Mouse (Mus musculus) ovary, postnatal 36 days (tissue): Measurements from ENCODE around the gene Gclc.
A peak's percentile ranks its signal among the peaks of the same experiment; 100 is the strongest.

ENCODE experiments used
- DNase-seq: peaks from one replicate; pipeline ENCODE4 v3.0.0; 2022; ENCODE audit warnings: low spot score, mixed read lengths

Gene Gclc

DNA sequence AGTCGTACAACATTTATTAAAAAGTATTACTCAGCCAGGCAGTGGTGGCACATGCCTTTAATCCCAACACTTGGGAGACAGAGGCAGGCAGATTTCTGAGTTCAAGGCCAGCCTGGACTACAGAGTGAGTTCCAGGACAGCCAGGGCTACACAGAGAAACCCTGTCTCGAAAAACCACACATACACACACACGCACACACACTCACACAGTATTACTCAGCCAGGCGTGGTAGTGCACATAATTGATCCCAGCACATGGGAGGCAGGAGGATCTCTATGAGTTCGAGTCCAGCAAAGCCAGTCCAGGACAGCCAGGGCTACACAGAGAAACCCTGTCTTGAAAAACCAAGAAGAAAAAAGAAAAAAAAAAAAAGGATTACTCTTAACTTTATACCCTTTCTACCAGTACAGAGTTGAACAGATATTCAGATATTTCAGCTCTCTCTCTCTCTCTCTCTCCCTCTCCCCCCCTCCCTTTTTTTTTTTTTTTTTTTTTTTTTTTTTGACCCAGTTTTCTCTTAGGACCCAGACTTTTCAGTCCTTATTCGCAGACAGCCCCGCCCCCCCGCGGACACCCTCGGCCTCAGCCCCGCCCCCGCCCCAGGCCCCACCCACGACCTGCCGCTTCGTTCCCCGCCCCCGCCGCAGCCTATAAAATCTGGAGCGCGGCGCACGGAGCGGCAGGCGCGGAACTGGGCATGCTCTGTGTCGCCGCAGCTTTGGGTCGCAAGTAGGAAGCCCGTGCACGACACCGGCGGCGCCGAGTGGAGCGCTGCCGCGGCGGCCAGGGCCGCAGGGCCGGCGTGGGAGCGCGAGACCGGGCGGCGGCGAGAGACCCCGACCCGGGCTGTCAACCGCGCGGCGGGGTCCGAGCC, at the start of gene Gclc:
Gene Gclc (plus strand): TSS at position 683 of the 875 bp plus-strand sequence.
- peak; percentile 92 for DNase-seq

DNA sequence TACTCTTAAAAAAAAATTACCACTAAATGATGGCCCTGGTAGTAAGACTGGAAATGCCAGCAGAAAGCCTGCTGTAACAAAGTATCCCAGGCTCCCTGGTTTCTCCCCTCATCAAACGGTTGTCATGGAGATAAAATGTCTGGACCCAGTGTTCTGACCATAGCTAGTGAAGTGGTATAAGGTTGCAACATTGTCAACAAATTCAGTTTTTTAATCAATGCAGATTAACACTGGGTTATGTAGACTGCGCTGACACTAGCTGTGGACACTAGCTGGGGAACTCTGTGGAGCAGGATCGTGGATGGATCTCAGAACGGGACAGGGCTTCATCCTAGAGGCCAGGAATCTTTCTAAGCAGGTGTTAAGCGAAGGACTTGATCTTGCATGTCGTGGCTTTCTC, 47.8 kb upstream of the Gclc start:
- DNase-seq = no peak

DNA sequence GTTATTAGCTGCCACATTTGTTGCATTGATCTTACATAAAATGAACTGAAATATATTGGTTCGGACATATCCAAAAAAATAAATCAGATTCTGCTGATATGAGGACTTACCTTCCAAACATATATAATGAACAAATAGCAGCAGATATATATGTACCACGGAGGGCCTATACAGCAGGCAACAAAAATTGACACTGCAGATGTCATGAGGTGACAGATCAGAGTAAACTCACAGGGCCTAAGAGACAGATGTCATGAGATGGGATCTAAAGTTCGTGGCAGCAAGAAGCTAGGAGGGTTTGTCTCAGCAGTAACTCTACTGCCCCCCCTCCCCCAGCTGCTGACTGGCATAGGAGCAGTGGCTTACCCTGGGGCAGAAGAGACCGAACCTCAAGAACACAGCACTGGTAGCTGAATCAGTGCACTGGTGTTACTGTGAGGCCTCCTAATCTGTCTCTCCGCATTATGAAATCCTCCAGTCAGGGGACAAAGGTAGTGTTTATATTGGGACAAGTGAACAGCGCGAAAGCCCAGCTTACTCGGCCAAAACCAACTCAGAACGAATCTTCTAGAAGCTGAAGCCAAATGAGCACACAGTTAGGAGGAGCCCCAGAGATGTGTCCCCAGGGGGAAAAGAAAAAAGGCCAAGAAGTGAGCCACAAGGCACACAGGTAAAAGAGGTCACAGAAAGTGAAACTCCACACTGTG, 46.7 kb upstream of the Gclc start:
- no peak for DNase-seq

DNA sequence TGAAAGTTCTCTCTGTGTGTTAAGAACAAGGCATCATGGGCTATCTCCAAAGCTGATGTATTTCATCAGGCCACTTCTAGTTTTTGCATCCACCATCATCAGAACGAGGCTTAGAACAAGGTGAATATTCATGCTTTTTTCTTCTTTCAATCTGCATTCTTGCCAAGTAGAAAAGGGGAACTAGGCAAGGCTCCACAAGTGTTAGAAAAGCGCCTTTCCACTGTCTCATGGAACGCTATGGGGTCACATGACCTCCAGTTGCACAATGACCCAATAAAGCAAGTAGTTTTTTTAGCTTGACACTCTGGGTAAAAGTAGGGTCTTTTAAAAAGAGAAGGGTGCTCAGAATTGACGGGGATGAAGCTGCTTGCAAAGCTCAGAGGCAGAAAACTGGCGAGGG, 45.4 kb upstream of the Gclc start:
- no peak for DNase-seq

DNA sequence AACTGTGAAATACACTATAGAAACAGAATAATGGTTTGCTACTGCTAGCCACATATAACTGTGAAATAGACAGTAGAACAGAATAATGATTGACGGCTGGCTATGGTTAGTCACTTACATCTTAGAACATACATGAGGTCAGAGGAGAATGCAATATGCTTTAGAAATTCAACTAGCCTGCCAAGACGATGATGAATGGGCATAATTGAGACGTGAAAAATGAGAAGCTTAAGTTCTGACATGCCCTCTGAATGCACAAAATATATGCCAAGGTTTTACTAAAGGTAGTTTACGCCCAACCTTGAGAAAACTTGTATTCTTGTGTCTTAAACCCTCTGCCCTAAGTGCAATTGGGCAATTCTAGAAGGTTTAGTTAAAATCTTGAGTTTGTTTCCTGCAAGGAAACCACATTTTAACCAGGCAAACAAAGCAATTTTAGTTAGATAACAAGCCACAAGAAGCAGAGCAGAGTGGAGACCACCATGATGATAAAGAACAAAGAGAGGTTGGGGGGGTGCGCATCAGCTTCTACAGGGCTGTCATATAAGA, 43.2 kb upstream of the Gclc start:
- no peak for DNase-seq

DNA sequence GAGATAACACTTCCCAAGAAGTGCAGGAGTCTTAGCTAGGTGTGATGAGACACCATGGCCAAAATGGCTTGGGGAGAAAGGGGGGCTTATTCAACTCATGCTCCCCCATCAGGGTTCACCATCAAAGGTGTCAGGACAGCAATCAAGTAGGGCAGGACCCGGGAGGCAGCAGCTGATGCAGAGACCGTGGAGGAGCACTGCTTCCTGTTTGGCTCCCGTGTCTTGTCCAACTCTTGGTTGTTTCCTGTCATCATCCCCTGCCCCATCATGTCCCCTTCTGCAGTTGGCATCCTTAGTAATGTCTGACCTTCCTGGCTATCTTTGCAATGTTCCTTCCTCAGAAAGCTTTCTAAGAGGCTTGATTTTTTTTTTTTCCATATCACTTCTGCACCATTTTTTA, 41.5 kb upstream of the Gclc start:
- DNase-seq = no peak

DNA sequence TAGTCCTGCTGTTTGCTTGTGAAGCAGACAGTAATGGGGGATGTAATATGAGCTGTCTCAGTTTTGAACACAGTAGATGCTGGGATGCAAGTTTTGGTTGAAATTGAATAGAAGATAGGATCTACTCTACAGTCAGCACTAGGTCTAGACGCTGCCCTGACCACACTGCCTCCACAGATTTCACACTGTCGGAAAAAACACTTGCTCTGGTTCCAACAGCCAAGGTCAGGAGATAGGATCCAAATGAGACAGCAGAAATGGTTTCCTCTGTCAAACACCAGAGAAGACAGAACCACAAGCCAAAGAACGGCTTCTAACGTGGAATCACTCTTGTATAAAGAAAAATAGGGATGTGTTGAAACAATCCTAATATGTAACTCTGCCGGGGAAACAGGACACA, 41.0 kb upstream of the Gclc start:
- DNase-seq = no peak

DNA sequence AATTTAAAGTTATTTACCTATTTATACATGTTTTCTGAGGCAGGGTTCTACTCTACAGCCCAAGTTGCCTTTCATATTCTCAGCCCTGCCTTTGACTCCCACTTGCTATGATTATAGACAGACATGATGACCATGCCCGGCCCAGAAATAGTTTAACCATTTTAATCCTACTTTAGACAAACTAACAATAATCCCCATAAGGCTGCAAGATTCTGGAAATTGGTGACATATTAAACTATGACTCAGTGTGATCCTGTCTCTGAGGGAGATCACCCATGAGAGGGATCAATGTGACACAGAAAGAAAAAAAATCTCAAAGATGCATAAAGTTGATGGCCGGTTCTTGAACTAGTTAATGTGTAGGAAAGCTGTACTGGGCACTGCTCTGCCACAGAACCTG, 39.1 kb upstream of the Gclc start:
- DNase-seq = no peak

DNA sequence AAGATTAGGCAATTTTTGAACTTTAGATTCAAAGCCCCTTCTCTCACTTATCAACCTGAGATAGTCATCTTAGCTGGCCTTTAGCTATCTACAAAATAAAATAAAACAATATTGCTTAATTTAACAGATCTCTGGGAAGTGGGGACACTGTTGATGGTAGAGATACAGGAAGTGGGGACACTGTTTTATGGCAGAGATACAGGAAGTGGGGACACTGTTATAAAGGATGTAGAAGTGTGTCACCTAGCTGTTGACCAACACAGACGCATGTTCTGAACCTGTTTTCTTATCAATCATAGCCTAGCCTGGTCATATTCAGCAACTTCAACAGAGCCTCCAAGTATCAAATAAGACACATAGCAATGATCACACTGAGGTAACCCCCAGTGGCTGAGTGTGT, 38.3 kb upstream of the Gclc start:
- DNase-seq = no peak

DNA sequence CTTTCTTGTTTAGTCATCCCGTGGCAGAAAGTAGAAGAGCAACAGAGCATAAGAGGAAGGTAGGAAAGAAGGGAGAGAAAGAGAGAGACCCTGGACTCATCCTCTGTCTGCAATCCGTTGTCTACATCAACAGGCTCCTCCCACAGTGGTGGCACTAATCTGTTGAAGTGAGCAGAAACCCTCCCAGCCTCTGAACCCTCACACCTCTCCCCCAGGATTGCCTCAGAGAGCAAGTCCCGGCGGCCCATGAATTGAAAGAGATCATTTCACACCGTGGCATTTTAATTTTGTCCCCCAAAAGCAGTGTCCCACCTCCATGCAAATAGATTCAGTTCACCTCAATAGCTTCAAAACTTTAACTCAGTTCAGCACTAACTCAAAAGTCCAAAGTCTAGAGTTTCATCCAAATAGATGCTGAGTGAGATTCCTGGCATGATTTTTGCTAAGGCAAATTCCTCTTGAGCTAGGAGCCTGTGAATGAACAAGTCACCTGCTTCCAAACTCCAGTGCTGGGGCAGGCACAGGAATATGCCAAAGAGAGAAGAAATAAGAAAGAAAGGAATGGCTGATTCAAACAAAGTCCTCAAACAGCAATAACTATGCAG, 36.4 kb upstream of the Gclc start:
- DNase-seq = no peak

DNA sequence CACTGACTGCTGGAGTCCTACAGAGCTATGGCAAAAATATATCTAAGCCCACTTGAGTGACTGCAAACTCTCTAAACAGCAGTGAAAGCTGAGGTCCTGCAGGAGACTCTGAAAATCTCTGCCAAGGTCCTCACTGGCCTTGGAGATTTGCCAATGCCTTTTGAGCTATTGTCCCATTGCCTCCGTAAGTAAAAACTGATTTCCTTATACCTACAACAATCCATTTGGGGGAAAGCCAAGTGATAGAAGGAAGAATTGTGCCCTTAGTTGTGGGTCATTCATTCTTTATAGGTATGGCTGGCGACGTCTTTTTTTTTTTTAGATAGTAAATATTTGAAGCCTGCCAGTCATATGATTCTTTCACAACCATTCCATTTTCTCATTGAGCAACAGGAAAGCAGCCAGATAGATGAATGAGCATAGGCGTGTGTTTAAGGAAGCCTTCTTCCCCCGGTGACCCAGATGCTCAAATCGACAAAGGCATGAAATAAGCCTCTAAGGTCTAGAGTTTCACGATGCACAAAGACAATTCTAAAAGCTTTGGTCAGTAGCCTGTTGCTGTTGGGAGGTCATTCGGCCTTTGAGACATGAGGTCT, 35.4 kb upstream of the Gclc start:
- DNase-seq = no peak

DNA sequence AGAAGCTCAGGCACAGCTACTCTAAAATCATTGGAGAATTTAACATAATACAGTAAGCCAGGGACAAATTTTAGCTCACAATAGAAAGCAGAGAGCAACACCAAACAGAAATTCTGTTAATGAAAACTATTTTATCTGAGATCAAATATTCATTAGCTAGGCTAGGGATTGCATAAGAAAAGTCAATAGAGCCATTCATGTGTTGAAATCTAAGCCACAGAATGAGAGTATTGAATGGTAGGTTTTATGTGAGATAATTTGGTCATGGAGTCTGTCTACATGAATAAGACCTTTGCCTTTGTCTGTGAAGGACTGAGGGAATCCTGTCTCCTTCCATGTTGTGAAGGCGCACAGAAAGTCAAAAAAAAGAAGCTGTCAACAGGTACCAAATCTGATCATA, 34.7 kb upstream of the Gclc start:
- DNase-seq = no peak

DNA sequence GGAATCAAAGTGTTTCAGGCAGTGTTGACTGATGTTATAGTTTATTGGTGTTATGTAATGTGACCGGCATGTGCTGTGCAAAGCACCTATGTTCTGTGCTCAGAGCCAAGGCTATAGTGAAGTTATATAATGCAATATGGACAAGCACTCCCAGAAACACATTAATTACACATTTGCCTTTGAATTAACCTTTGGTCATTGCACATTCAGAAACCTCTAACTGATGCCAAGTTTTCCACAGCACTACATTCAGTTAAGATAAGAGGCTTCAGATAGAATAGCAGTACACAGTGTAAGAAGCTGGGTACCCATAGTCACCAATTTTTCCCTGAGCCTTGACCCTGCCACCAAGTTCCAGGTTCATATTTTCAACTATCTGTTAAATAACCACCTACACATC, 32.0 kb upstream of the Gclc start:
- DNase-seq = no peak

DNA sequence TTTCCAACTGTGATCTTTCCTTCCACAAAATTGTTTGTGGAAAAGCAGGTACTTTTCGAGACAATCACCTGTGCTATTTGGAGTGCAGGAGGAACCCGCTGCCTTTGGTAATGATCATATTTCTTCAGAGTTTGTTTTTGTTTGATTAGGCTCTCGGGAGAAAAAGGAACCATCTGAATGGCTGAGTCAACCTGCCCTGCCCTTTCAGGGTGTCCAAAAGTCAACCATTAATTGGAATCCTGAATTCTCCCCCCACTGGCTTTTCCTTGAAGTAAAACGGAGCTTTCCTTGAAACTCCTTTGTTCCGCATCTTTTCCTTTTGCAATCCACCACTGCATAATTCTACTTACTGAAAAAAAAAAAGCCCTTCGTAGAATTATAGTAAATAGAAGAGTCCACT, 30.1 kb upstream of the Gclc start:
- DNase-seq = no peak

DNA sequence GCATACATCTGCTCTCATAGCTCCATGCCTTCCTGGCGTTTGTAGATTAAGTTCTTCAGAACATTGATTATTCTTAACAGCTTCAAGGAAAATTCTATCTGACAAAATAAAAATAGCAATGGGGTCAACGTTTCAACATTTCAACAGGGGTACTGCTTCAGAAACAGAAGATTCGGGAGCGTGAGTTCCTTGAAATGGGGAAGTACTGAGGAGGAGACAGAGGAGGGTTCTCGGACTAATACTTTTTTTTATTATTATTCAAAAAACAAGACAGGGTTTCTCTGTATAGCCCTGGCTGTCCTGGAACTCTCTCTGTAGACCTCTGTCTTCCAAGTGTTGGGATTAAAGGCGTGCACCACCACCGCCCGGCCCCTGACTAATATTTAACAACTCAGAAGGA, 28.9 kb upstream of the Gclc start:
- DNase-seq = no peak

DNA sequence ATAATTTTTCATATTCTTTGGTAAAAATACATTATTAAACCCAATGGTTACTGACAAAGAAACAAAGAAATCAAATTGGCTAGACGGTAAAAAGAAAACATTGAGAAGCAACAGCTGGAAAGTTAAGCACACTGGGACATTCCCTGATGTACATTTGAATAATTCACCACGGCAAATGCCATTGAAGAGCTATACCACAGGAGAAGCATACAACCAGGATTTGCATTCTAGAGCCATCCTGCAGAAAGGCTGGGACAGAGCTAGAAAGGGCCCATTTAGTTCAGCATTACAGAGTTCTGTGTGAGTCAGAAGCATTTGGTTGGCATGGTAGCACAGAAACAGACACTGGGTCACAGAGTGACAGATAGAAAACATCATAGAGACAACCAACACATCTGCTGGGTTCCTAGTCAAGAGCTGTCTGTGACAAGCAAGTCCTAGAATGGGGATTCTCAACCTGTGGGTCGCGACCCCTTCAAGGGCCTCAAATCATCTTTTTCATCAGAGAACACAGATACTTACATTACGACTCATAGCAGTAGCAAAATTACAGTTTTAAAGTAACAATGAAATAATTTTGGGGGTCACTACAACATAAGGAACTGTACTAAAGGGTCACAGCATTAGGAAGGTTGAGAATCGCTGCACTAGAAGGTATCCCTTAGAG, 28.2 kb upstream of the Gclc start:
- DNase-seq = no peak

DNA sequence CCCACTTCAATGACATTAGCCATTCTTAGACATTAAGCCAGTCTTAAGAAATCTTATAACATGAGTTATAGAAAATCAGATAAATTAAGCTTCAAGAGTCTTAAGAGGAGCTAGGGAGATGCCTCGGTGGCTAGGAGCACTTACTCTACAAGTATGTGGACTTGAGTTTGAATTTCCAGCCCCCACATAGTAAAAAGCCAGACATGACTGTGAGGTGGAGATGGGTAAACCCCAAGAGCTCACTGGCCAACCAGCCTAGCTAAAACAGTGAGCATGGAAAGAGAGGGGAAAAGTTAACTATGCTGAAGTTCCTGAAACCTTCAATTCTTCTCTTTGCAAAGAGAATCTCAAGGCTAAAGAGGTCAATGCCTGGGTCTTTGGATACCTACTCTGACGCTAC, 27.3 kb upstream of the Gclc start:
- DNase-seq = no peak

DNA sequence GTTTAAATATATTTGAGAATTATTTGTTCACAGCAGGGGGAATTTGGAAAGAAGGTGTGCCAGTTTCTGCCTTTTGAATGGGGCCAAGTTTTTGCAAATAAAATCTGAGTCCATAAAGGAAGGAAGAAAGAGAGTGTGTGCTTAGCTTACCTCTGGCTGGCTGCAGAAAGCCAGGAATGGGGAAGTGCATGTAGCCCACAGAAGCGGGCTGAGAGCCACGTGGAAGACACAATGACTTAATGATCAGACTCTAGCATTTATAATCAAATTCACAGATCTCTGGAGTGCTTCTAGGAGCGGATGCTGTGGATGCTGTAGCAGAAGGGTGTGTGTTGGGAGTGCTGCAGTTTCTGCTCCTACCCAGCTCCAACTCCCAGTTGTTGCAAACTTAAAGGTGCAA, 22.3 kb upstream of the Gclc start:
- DNase-seq = no peak

DNA sequence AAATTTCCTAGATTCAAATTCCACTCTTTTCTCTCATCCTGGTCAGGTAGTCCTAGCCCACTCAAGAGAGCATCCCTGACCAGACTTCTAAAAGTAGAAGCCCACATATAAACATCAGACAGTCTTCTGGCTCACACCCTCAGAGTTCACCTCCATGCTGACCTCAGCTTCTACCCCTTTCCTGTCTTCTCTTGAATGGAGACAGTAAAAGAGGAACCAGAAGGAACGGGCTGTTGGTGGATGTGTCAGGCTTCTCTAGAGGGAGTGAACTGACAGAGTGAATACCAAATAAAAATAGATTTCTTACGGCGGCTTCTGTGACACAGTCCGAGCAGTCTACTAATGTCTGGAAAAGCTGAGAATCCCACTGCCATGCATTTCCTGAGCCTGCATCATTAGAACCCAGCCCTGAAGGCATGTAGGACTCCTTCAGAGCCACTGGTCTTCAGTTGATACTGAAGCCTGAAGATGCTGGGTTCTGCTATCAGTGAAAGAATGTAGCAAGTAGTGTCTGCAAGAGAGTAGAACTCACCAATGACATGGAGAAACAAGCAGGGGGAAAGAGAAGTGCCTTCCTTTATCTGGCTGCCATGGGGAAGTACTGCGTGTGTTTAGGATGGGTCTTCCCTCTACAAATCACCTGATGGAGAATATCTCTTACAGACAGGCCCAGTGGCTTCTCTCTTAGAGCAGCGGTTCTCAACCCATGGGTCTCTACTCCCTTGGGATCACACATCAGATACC, 16.9 kb upstream of the Gclc start:
- no peak for DNase-seq

DNA sequence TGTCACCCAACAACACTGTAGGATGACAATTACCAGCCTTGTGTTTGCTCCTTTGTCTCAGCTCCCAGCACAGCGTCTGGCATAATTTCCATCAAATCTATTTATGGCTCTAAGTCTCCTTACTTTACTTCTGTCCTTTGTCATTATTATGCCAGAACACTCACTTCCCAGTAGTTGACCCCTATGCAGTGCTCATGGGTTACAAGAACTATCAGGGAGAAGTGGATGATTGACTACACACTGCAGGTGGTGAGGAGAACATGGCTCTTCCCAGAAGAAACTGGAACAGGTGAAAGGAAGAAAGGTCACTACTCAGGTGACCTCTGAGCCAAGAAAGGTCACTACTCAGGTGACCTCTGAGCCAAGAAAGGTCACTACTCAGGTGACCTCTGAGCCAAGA, 12.9 kb upstream of the Gclc start:
- DNase-seq = no peak

DNA sequence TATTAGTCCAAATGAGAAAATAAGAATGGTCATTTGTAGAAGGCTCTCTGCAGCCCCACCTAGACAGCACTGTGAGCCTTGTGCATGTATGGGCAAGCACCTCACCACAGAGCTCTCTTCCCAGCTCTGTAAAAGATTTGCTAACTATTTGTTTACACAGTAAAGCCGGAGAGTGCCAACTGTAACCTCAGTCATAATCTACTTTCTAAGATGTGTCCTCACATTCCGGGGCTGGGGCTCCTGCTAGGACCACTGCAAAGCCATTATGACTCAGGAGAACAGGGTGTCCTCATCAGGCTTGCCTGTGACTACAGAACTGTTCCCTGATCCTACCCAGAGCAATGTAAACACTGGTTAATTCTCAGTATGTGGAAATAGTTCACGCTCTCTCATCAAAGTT, 9.5 kb upstream of the Gclc start:
- DNase-seq = no peak
